Mouse (Mus musculus) CD8-positive naive resting alpha-beta T cell, adult 2 months (primary cell): ENCODE data around the gene Nmral1.
"Not testable (repeated sequence)": the region's sequence is repeated elsewhere in the genome, so short reads cannot be mapped to it uniquely, and the experiment has no call there.

Experiments
- DNase-seq, 2 experiments: peaks; one replicate each; pipeline ENCODE4 v3.0.0; 2022; ENCODE audit warnings: low read depth in 2 of 2, low spot score in 2 of 2

The Nmral1 gene

DNA sequence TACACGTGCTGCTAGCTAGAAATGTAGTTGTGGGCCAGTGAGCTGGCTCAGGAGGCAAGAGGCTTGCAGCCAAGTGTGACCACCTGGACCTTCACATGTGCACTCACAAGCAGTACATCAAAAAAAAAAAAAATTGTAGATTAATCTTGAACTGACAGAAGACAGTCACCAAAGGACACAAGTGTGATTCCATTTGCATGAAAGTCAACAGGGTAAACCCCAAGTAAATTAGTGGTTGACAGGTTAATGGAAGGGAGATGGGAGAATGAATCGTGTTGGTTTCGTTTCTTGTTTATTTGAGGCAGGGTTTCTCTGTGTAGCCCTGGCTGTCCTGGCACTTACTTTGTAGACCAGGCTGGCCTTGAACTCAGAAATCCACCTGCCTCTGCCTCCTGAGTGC, 1.3 kb downstream of the Nmral1 start:
- DNase-seq, result no peak

DNA sequence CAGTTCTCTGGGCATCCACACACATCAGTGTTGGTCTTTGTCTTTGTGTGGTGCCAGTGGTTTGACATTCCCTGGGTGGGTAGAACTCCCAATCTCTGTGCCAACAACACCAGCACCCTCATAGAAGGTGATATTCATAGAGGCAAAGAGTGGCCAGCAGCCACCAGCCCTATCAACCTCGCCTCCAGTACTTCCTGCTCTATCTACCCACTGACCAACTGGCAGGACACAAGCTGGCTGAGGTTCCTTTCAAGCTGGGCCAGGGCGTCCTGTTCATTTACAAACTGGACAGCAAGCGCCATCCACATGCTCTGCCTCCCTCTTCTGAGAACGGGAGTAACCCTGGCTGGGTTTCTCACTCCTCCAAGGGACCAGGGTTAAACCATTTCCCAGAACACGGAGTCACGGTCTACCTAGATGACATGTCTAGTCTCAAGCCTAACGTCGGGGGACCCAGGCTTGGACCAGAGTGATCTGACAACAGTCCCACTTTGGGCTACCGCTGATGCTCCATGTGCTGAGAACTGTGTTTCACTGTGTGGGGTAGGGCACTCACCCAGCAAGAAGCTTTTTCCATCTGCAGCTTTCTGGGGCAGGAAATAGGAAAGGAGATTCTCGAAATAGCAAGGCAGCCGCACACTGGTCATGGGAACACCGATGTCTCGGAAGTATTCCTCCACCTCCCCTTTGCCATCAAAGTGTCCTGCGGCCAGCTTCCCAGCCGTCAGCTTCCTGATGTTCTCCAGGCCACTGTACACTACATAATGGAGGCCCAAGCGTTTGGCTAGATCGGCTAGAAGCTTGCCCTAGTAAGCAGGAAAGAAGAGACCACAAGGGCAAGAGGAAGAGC, 5.1 kb downstream of the Nmral1 start:
- no peak for DNase-seq

DNA sequence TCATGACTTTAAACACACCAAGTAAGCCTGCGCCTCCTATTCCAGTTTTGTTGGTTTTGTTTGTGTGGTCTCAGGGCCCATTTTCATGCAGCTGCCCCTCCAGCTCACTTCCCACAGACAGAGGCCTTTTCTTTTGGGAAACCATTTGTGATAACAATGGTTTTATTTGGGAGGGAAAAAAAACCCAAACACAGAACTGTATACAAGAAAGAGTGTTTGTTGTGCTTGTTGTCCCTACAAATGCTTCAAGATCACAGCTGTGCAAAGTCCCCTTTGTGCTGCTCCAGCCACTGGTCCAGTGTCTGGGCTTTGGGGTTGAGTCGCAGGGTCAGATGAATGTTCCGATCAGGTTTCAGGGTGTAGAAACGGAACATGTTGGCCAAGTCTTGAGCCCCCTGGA, 8.0 kb downstream of the Nmral1 start:
- DNase-seq, result no peak

DNA sequence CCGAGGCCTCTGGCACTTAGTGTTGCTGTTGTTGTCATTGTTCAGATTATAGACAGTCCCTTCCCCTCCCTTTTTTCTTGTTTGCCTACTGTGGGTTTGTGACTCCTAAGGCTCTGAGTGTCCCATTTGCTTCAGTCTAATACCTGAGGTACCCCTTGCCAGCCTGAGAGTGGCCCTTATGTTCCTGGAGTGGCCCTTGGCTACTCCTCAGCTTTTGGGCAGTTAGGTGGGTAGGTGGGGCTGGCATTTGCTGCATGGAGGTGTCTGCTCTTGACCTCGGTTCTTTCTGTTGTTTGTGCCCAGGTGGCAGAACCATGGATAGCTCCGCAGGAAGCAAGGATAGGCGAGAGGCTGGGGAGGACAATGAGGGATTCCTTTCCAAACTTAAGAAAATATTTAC, 13.6 kb downstream of the Nmral1 start:
- DNase-seq, result no peak

DNA sequence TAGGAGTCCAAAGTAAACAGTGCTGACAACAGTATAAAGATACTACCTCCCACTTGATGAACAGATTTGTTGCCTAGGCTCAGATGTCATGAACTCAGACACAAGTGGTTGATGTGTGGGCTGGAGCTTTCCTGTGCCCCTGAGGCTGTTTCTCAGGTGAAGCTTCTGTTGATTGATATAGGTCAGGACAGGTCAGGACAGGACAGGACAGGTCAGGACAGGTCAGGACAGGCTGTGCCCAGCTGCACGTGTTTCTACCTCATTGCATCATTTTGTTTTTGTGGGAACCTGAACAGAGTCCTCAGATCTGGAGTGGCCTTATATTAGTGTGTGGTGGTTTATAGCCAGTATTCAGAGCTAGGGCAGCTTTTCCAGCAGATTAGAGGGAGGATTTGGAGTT, 16.5 kb downstream of the Nmral1 start:
- no peak for DNase-seq

DNA sequence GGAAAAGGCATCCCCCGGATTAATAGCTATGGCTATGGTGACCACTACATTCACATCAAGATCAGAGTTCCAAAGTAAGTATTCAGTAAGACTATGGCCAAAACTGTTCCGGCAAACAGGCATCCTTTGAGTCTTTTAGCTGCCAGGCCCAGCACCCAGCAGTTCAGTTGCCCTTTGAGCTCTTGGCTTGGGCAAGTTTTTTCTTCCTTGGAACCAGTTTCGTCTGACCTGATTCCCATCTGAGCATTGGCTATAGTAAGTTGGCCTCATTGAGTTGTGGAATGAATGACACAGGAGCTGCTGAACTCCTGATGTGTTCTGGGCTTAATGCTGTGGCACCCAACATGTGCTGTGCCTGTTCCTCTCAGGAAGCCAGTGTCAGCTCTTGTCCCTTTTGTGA, 17.9 kb downstream of the Nmral1 start:
- DNase-seq, result no peak

DNA sequence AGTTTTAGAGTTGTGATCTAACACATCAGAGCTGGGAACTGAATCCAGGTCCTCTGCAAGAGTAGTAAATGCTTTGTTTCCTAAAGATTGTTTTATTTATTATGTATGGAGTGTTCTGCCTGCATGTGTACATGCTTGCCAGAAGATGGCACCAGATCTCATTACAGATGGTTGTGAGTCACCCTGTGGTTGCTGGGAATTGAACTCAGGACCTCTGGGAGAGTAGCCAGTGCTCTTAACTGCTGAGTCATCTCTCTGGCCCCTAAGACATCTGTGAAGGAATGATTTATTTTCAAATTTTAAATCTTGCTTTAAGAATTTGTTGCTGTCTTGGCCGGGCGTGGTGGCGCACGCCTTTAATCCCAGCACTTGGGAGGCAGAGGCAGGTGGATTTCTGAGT, 29.8 kb downstream of the Nmral1 start:
- not testable (repeated sequence) for DNase-seq

DNA sequence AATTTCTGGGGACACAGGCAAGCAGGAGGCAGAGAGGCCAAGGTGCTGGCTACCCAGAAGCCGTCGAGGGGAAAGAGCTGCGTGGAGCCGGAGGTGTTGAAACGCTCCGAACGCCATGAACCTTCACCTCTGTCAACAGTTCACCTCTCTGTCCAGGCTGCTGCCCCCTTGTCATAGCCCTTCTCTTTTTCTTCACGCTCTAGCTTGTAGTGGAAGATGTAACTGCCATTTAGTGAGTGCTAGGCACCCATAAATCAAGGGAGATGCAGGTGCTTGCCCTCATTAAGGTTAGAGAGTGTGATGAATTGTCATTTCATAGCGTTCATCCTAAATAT, 34.7 kb downstream of the Nmral1 start:
- no peak for DNase-seq

DNA sequence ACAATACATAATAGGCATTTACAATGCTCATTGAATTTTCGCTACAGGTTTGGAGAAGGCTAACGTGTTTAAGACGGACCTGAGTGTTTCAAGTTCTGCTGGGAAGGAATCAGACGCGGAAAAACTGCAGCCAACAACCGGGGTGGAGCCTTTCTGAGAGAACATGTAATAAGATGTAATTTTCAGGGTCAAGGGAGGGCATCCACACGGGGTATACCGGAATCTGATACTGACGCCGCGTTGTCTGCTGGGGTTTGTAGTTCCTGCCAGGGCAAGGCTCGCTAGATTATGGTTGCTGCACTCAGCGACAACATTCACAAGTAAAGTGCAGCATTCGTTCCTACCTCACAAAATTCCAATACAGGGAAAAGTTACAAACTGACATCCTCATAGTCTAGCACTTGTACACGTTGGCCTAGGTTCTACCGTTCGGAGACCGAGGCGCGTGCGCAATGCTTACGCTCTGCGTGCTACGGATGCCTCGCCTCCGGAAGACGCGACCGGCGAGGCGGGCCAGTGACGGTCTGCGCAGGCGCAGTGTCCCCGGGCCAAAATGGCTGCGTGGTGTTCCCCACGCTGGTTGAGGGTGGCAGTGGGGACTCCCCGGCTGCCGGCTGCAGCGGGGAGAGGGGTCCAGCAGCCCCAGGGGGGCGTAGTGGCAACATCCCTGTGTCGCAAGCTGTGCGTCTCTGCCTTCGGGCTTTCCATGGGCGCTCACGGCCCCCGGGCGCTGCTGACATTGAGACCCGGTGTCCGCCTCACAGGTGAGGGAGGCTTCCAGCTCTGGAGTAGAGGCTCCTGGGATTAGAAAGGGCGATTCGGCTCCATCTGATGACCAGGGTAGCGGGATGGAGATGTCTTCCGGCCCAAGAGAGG, 35.3 kb downstream of the Nmral1 start:
- peak; percentile 95 to 97 for DNase-seq

DNA sequence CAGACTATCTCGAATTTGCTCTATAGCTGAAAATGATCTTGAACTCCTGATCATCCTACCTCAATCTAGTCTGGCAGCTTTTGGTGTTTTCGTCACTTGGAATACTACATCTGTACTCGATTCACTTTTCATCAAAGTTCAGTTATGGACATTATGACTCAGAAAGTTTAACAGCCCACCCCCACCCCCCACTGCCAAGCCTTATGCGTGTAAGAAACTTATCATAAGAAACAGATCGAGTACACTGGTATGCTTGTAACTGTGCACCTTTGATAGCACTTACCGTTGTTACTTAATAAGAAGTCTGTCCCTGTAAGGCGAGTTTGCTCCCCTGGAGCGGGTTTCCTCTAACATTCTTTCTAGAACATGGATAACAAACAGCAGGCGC, 36.0 kb downstream of the Nmral1 start:
- no peak for DNase-seq

DNA sequence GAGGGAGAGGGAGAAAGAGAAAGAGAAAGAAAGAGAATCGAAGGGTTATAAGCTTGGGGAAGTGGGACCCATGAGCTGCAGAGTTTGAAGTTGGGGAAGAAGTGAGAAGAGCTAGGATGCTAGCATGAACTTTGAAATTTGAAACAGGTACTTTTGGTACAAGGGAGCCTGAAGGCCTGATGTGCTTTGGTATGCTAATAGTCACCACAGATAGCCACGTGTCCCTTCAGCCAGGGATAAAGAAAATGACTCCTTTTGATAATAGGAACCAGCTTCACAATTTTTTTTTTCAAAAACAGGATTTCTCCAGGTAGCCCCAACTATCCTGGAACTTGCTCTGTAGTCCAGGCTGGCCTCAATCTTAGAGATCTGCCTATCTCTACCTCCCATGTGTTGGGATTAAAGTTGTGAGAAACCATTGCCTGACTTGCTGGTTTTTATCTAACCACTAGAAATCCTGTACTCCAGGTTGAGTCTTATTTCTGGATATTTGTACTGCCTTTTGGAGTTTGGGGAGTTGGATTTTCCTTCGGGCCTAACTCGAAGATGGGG, 36.5 kb downstream of the Nmral1 start:
- DNase-seq, result no peak

DNA sequence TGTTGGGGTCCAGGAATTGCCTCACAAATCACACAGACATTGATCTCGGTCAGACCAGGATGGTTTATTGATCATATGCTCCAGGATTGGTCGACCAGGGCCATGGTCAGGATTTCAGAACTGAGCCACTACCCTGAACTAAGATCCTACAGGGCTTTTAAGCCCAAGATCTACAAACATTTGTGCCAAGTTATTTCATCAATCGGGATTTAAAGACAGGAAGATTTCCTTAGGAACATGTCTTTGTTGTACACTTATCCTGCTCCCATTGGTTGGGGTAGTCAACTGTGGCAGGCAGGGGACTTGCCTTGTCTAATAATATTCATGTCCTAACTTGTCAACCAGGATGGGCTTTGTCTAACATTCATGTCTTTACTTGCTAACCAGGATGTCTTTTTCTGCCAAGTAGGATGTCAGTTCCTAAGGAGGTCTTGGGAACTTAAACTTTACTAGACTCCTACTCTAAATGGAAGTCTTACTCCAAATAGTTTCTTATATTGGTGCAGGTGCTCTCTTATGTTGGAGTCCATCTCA, 38.2 kb downstream of the Nmral1 start:
- not testable (repeated sequence) for DNase-seq

DNA sequence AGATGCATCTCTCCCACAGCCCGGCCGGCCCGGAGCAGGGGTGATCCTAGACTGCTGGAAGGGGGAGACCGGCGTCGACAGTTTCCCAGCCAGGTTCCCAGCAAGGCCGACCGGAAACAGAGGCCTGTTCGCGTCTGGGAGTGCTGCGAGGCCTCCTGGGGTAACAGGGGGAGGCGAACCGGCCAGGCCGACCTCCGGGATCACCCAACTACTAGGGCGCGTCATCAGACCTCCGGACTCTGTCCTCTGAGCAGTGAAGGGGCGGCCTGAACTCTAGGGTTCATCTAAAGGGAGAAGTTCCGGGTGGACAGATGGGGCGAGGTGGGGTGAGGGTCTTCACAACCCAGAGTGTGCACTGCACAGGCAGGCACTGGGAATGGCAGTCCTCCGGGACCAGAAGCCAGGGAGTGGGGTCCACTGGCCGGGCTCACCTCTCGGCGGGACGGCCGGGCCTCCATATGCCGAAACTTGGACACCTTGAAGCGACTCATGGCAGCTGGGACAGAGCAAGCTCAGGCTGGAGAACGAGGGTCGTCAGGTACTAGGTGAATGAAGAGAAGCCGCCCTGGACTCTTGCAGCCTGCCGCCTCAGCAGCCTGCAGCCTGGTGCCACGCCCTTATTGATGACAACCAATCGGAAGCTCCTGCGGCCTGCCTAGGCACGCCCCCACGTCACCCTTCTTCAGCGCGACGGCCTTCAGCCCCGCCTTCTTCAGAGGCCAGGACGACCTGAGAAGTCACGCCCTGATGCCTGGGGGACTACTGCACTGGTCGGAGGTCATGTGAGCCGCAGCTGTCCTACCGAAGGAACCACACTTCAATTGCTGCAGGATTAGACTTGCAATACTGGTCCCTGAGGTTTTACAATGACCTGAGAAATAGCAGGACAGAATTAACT, 39.8 kb downstream of the Nmral1 start, which contains the start of gene Coro7:
Gene Coro7, minus strand, starts transcription at position 657 of the 898 bp plus-strand sequence.
- DNase-seq, result peak; percentile 74 to 83

DNA sequence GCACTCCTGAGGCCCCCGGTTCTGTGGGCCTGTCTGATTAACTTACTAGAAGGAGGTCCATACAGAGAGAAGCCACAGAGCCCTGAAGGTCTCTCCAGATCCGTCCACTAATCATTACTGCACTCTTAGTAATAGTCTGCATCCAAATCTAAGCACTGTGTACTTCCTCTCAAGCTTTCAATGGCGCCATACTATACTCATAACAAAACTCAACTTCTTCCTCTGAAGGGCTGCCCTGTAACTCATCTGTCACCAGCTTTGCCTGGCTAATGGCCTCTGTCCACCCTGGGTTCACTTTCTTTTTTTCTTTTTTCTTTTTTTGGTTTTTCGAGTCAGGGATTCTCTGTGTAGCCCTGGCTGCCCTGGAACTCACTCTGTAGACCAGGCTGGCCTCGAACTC, 41.1 kb downstream of the Nmral1 start:
- DNase-seq, result no peak

DNA sequence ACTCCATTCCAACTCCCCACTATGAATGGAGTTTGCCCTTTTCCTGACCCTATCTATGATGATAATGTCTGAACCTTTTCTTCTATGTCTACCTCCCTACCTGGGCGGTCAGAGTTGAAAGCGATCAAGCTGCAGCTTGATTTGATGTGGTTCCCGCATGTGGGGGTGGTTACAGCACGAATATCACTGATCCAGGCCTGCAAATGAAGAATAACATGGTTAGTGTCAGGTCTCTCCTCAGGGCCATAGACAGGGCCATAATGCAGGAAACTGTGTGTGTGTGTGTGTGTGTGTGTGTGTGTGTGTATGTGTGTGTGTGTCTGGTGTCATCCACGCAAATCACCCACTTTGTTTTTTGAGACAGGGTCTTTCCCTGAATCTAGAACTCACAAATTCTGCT, 42.3 kb downstream of the Nmral1 start:
- peak in 1 of 2 experiments; percentile 18 for DNase-seq

DNA sequence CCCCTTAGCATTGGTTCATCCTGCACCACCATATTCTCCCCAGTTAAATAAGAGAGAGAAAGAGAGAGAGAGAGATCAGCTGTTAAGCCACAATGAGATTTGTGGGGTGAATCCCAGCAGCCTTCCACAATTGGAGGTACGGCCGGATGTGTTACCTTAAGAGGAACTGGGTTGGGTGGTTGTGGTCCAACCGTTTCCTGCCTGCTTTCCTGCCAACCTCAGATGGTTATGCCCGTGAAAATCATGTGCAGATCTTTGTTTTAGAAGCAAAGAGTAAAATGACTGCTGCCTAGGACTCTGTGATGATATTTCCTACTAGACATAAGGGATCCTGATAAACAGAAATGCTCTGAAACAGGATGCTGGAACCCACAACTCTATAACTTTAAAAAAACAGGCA, 45.1 kb downstream of the Nmral1 start:
- peak; percentile 66 to 73 for DNase-seq

DNA sequence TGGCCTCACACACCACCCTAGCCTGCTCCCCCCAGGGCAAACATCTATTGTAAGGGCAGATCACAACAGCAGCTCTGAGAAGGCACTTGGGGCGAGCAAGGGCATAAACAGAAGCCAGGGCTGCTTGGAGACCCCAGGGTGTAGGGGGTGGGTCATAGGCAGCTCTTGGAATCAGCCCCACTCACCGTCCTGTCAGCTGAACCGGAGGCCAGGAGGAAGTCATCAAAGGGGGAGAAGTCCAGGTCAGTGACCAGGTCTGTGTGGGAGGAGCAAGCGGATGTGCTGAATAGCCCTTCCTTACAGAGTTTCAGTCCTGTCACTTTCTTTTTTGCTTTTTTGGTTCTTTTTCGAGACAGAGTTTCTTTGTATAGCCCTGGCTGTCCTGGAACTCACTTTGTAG, 48.8 kb downstream of the Nmral1 start:
- DNase-seq, result no peak

DNA sequence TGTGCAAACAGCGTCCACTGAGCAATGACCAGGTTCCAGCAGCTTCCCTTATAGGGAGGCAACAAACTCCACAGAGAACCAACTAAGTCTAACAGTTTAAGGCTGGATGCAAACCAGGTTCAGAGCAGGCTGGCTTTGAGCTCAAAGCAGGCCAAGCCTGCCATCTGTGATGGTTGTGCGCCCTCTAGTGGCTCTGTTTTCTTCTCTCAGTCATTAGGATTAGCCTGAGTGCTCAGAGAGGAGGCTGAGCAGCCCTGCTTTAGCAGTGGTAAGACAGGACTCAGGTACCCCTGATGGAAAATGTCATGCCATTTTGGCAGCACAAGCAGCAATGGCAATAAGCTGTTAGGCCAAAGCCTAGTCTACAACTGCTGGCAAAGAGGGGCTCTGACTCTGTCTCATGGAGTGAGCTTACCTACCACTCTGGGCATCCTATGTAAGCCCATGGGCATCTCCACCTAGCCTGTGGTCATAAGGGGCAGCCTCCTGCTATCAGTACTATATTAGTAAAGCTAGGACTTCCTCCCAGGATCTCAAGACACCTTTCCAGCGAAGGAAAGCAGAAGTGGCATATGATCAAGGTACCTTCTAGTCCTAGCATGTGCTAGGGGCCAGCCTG, 51.9 kb downstream of the Nmral1 start:
- peak; percentile 74 to 80 for DNase-seq

DNA sequence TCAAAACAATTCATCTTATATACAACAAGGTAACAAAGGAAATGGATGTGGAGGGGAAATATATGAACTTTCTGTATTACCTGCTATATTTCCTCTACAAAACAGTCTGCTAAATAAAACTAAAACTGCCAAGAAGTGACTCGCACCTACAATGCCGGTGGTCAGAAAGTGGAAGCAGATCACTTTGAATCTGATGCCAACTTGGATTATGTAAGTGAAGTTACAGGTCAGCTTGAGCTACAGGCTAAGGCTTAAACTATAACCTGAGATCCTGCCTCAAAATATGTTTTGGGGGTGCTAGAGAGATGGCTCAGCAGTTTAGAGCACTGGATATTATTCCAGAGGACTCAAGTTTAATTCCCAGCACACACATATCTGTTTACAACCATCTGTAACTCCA, 53.4 kb downstream of the Nmral1 start:
- no peak for DNase-seq

DNA sequence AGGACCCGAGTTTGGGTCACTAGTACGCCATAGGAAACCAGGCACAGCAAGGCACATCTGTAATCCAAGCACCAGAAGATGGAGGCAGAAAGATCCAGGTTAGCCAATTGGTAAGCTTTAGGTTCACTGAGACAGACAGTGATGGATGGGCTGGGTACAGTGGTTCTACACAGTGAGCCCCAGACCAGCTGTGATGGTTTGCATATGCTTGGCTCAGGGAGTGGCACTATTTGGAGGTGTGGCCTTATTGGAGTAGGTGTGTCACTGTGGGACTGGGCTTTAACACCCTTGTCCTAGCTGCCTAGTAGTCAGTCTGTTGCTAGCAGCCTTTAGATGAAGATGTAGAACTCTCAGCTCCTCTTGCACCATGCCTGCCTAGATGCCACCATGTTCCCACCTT, 55.4 kb downstream of the Nmral1 start:
- DNase-seq, result no peak
